ENCODE assay signal across 7 mouse cellular contexts in genomic region chr1:39936934-39937333, GRCm38 (mm10). TPM values are rescaled to one million over a fixed set of nuclear protein-coding genes. Genes with fewer than 3 reads are reported as not detected.
A peak's percentile ranks its signal among the peaks of the same experiment; 100 is the strongest.
DNase-seq lines count a peak whose midpoint lies in the region; ATAC-seq lines count a peak whose summit lies in the region.

No protein-coding gene starts in this region.

- H3K9me3 ChIP-seq in heart, embryonic 15.5 days (replicated peaks) = no peaks in the 10 kb centered on the region
- no peaks in the 10 kb centered on the region for H3K9me3 ChIP-seq in liver, embryonic 11.5 days (ENCODE audit: control insufficient read depth, low read length)
- H3K9me3 ChIP-seq in limb, embryonic 10.5 days (replicated peaks) = no peaks in the 10 kb centered on the region

- H3K4me2 ChIP-seq in heart, embryonic 15.5 days = peak overlapping the region; percentile 67; the same call in 1 of the 2 replicates
- H3K4me2 ChIP-seq in liver, embryonic 11.5 days = peak overlapping the region; percentile 65

- no peak for ATAC-seq in heart, embryonic 15.5 days (replicated peaks; ENCODE audit: insufficient number of reproducible peaks, insufficient read depth, low FRiP score, low read depth)
- no peak for ATAC-seq in liver, embryonic 11.5 days (replicated peaks; ENCODE audit: low FRiP score)
- ATAC-seq in granulocyte monocyte progenitor cell, adult 5-6 weeks (replicated peaks; ENCODE audit: poor library complexity, severe bottlenecking) = no peak

- no peak overlapping the region for H3K4me3 ChIP-seq in heart, embryonic 15.5 days
- H3K4me3 ChIP-seq in liver, embryonic 11.5 days (ENCODE audit: low read depth, low read length) = peak overlapping the region; percentile 52; the same call in 1 of the 2 replicates
- 0 out of 2 replicates have a peak overlapping the region, but pooled peaks have one; percentile 49 for H3K4me3 ChIP-seq in limb, embryonic 10.5 days

- intact Hi-C loops in heart, postnatal 10 days (cut with DNase I) = loop anchor here (5.0 kb wide), 2 partner anchors 35 to 250 kb away; partner anchors contain the start of gene Map4k4

- no peaks in the 10 kb centered on the region for H3K36me3 ChIP-seq in heart, embryonic 15.5 days
- no peaks in the 10 kb centered on the region for H3K36me3 ChIP-seq in liver, embryonic 11.5 days (ENCODE audit: control insufficient read depth, insufficient read depth, low read length)
- H3K36me3 ChIP-seq in limb, embryonic 10.5 days = peaks cover 29% of the 10 kb centered on the region

- WGBS in heart, embryonic 15.5 days = 49% methylated on average over 2 of the region's 2 CpGs
- 64% methylated on average over 2 of the region's 2 CpGs for WGBS in liver, embryonic 11.5 days
- 47% methylated on average over 2 of the region's 2 CpGs for WGBS in limb, embryonic 10.5 days

- no peaks in the 10 kb centered on the region for H3K27me3 ChIP-seq in heart, embryonic 15.5 days
- no peaks in the 10 kb centered on the region for H3K27me3 ChIP-seq in liver, embryonic 11.5 days (replicated peaks; ENCODE audit: control insufficient read depth, insufficient read depth, low read length)
- H3K27me3 ChIP-seq in limb, embryonic 10.5 days (ENCODE audit: low read depth, poor library complexity, severe bottlenecking) = no peaks in the 10 kb centered on the region

- peaks cover 92% of the 10 kb centered on the region for H3K4me1 ChIP-seq in heart, embryonic 15.5 days (replicated peaks)
- H3K4me1 ChIP-seq in liver, embryonic 11.5 days (replicated peaks; ENCODE audit: control insufficient read depth, insufficient read depth, low read length) = peaks cover 55% of the 10 kb centered on the region
- peaks cover 94% of the 10 kb centered on the region for H3K4me1 ChIP-seq in limb, embryonic 10.5 days

- DNase-seq in heart, postnatal 10 days = no peak
- DNase-seq in liver, embryonic 11.5 days (ENCODE audit: low spot score) = no peak
- no peak for DNase-seq in liver
- DNase-seq in Muller cell, postnatal 12 days (ENCODE audit: inconsistent ontology term) = peak; percentile 71
- no peak for DNase-seq in limb, embryonic 10.5 days (ENCODE audit: low spot score)

- no peak overlapping the region for H3K27ac ChIP-seq in heart, embryonic 15.5 days
- peak overlapping the region; percentile 11; the same call in 1 of the 2 replicates for H3K27ac ChIP-seq in liver, embryonic 11.5 days (ENCODE audit: low read depth, low read length)
- H3K27ac ChIP-seq in limb, embryonic 10.5 days = no peak overlapping the region

- no peak overlapping the region for H3K9ac ChIP-seq in heart, embryonic 15.5 days
- no peak overlapping the region for H3K9ac ChIP-seq in liver, embryonic 11.5 days (ENCODE audit: low read depth, low read length)

RNA-seq across cellular contexts. Expression of gene Map4k4, which starts 36.2 kb away (rescaled TPM):
- 22.9 and 24.8 TPM in 2 replicates for polyA plus RNA-seq in heart, embryonic 15.5 days (2015; fragmentation: Nextera tagmentation; extraction: Ambion mirVana)
- 100 to 1,000 TPM; 187 to 216 TPM for total RNA-seq in heart, postnatal 10 days (2021)
- 12.5 and 13.6 TPM in 2 replicates for polyA plus RNA-seq in liver, embryonic 11.5 days (2014; fragmentation: Nextera tagmentation; extraction: Ambion mirVana)
- polyA plus RNA-seq in limb, embryonic 10.5 days (2016; fragmentation: Nextera tagmentation; extraction: Ambion mirVana) = 33.8 and 45.4 TPM in 2 replicates
- total RNA-seq in granulocyte monocyte progenitor cell, adult 5-6 weeks (2014; fragmentation: Nextera tagmentation) = 24.6 and 38.5 TPM in 2 replicates
- 58.2 and 64.7 TPM in 2 replicates for total RNA-seq in granulocyte monocyte progenitor cell, adult 5-6 weeks (2017)
